Mouse (Mus musculus) T-helper 17 cell (primary cell): Measurements from ENCODE around the gene Sprtn.

Experiments used
- in situ Hi-C, 2 experiments: fragments of 300-600 bp; cut with MboI, MseI; formaldehyde crosslinking; loops; 1 replicate in 1 of 2; 2 replicates in 1 of 2; pipeline ENCODE4 v1.15.1; 2025; ENCODE audit warnings: high pct_unique_total_duplicates in 2 of 2

The Sprtn gene

DNA sequence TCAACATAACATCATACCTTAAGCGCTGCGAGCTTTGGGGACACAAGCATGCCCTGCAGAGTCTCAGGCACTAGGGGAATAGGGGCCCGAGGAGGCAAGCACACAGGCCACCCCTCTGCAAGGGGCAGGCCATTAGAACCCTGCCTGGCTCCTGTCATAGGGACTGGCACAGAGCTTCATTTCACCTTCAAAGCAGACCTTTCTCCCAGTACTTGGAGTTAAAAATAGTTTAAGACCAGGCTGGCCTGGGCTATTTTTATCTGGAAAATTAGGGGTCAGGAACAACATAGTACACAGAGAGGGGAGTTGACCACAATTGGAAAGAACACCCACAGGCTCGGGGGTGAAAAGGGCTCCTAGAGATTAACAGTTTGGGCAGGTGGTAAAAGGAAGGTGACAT, 39.6 kb downstream of the Sprtn start:
- in situ Hi-C loops: no loop called here

DNA sequence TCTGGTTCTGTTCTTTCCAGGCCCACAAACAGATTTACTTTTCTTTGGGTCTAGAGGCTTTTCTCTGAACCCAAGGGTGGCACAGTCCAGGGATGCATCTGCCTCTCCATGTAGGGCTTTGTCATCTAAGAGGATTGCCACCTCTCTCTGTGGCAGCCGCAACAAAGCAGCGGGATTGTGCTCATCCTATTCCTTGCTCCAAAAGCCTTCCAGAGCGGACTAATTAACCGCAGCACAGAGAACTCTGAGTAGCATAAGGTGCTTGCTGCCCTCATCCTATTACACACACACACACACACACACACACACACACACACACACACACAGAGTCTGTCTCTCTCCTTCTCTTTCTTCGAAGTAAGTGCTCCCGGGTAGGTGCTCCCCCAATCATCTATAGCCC, 46.1 kb downstream of the Sprtn start:
- in situ Hi-C loops: no loop called here

DNA sequence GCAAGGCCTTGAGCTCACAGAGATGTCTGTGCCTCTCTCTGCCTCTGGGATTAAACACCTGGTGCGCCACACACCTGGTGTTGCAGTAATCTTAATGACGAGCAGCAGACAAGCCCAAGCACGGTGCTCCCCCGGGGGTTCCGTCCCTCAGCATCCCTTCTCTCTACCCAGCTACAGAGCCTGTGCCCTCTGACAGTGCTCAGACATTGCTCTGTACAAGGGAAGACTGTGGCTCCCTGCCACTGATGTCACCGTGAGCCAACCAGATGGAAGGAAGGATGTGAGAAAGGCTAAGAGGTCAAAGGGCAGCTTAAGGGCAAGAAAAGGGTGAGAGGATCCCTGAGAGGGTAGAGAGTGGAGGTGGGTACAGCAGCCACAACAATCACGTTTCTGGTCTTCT, 46.7 kb downstream of the Sprtn start:
- in situ Hi-C loops: no loop called here

DNA sequence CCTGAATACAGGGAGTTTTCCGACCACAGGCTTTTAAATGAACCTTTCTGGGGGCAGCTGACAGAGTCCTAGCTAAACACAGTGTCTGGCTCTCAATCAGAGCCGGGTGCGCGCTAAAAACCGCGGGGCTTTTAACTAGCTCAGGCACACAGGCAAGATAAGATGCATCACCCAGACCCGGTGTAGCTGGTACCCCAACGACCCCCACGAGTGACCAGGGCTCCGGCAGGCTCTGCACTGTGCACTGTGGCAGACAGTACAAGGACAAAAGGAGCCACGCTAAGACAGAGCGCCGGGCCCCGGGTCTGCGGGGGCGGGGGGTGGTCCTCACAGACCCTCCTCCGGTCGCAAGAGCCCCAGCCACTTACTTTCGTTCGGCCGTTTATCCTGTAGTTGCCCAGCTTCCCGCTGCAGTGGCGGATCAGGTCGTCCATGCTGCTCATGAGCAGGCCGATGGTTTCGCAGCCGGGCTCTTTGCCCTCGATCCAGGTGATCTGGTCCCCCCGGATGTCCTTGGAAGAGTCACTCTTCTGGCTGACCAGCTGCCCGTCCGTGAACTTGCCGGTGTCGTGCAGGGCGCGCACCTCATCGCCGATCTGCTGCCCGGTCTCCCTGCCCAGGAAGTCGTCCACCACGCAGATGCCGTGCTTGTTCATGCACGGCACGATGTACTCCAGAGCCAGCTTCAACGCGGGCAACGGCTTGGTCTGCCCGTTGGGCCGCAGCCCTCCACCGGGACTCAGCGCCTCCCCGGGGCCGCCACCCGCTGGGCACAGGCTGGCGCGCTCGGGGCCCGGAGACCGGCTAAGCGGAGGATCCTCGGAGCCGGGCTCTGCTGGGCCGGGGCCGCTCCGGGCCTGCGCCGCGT, 50.4 kb downstream of the Sprtn start:
- in situ Hi-C loops: no loop called here

DNA sequence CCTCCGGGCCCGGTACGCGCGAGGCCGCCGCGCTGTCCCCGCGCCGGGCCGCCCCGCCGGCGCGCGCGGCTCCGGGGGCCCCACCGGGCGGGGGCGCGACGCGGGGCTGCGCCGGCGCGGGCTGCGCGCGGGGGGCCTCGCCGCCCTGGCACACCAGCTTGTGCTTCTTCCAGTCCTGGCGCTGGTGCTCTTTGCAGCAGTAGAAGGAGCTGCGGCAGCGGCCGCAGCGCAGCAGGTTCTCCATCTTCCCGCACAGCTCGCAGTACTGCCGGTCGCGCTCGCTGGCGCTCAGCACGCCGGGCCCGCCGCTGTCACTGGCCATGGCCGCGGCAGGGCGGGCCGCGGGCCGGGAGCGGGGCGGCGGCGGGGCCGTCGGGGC, 51.0 kb downstream of the Sprtn start:
- in situ Hi-C loops: no loop called here

DNA sequence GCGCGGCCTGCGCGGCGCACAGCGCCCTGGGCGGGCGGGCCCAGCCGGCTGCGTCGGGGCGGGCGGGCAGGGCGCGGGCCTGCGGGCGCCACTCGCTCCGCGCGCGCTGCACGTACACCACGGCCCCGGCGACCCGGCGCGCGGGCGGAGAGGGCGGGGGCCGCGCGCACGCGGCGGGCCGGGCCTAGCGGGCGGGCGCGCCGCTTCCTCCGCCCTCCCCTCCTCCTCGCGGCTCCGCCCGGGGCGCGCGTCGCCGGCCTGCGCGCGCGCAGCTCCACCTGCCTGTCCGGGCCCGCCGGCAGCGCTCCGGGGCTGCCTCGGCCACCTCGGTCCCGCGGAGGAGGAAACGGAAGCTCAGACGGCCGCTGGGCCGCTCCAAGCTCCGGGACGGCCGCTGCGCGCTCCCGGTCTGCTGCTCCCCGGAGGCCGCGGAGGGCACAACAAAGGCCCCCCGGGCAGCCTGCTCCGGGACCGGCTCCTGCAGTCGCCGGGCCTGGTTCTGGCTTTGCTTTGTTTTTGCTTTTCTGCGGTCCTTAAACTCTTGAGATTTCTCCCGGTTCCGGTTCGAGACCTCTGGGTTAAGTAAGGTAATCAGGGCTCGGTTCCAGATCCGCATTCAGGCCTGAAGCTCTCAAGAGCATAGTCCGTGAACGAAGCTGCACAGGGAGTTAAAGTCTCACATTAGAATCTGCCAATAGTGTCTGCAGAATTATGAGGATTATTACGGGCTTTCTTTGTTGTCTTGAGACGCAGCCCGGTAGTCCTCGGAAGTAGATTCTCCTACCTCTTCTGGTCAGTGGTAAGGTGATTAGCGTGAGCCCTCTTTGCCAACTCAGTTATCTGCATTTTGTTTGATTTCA, 51.8 kb downstream of the Sprtn start, which contains the start of gene Egln1:
Gene Egln1, minus strand, starts transcription at position 116 of the 860 bp plus-strand sequence.
- in situ Hi-C loops: no loop called here

DNA sequence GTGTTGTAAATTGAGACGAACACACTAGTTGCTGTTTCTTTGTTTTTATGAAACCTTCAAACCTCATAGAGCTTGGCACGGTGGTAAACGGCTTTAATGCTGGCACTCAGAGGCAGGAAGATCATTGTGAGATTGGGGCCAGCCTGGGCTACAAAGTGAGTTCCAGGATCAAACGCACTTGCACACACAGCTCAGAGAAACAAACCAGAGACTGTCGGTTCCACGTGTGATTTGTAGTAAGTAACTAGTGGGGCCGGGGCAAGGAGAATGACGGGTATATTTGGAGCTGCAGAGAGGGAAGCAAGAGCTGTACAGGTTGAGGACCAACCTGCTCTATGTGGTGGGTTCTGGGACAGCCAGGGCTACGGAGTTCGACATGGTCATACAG, 52.4 kb downstream of the Sprtn start:
- in situ Hi-C loops: no loop called here

DNA sequence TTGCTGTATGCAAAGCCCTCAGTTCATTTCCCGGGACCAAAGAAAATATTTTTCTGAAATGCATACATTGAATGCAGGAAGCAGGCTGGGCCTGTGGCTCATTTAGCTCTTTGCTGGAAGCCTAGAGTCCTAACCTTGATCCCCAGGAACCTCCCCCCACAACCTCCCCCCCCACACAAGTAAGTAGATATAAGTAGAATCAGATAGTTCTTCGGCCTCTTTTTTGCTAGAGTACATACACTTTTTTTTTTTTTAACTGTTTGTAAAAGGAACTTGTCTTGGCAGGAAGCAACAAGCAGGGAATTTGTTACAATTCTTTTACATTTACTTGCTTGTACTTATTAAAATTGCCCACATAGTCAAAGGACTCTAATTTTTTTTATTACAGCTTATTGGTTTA, 53.2 kb downstream of the Sprtn start:
- in situ Hi-C loops: no loop called here

DNA sequence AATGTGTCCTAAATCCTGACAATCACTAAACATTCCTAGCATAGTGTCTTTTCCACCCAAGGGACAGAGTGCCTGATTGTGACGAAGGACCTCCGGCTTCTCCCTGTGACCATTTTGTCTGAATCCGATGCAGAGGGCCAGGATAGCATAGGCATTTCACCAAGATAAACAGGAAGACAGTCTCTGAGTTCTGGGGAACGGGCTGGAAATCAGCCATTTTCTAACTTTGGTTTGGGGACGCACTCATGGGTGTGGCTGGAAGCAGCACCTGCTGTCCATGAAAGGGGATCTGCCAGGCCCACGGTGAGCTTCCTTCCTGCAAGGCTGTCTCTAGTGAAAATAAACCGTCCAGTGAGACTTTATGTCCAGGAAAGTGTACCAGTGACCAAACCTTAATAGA, 55.5 kb downstream of the Sprtn start:
- in situ Hi-C loops: no loop called here

DNA sequence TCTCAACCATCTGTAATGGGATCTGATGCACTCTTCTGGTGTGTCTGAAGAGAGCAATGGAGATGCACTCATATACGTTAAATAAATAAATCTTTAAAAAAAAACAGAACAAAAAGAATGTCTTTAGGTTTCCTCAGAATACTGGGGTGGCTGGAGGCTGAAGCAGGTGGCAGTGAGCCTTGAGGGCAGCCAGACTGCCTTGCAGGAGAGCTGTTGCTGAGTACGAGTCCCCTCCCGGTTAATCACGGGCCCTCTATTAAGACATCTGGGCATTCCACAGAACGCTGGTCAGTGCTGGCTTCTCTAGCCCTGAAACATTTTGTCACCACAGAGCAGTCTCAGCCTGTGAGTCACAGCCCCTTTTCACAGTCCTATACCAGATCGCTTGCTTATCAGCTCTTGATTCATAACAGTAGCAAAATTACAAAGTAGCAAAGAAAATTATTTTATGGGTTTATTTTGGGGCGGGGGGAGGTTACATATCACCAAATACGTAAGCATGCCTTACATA, 56.9 kb downstream of the Sprtn start:
- in situ Hi-C loops: no loop called here
